Mouse (Mus musculus) Patski (cell line): ENCODE results near the gene Trpc7. TPM values are rescaled to one million over a fixed set of nuclear protein-coding genes. Genes with fewer than 3 reads are reported as not detected.

Experiments
- ATAC-seq: fragments of 100-300 bp; one replicate; pipeline ENCODE4 v1.8.0; 2021
- CTCF ChIA-PET: fragments of 350-600 bp; sonication (Branson Sonifier 250); formaldehyde crosslinking; loops from one replicate; lab custom pipeline; 2022; ENCODE audit warnings: inconsistent platforms; lab: Charles Lee
- POLR2A ChIA-PET: fragments of 350-600 bp; sonication (Branson Sonifier 250); formaldehyde crosslinking; loops from one replicate; lab custom pipeline; 2022; ENCODE audit warnings: antibody characterized with exemption, inconsistent platforms; lab: Charles Lee
- DNase-seq: peaks from one replicate; pipeline ENCODE4 v3.0.0-alpha.2; 2011; ENCODE audit warnings: low read depth, low spot score
- H3K27me3 ChIP-seq: fragments of 371-371 bp; one replicate; pipeline ENCODE4 v1.5.1; 2021
- CTCF ChIP-seq: fragments of 100-300 bp; IDR thresholded peaks from one replicate; pipeline ENCODE4 v1.5.1; 2021
- in situ Hi-C: fragments of 300-500 bp; cut with MboI; formaldehyde crosslinking; loops from 3 replicates; pipeline ENCODE4 v1.11.1; 2018; ENCODE audit warnings: low pct_unique_long_range_greater_than_20kb, mixed read lengths
- polyA plus RNA-seq: library from polyadenylated mRNA; unstranded; gene quantifications from one replicate; pipeline ENCODE4 v1.2.3, GENCODE M21; 2021

Trpc7 gene
- polyA plus RNA-seq, 1 experiment from 2014 or later: not detected

DNA sequence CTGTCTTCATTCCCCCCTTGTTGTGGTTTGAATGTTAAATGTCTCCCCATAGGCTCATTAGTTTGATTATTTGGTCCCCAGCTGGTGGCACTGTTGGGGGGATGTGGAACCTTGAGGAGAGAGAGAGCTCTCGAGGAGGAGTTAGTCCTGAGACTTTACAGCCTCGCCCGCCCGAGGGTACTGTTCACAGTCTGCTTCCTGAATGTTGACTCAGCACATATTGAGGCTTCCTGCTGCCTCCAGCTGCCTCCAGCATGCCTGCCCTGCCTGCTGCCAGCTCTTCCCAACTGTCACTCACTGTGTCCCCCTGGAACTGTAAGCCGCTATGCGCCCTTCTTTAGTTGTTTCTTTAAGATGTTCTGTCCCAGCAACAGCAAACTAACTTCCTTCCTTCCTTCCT is 31.2 kb downstream of the Trpc7 start:
- ATAC-seq: no peak
- CTCF ChIA-PET: no interaction called here
- H3K27me3 ChIP-seq: peaks cover 40% of the 10 kb centered on the region
- no peak for DNase-seq
- in situ Hi-C loops: no loop called here
- no peak for TF ChIP-seq CTCF
- POLR2A ChIA-PET: no interaction called here

DNA sequence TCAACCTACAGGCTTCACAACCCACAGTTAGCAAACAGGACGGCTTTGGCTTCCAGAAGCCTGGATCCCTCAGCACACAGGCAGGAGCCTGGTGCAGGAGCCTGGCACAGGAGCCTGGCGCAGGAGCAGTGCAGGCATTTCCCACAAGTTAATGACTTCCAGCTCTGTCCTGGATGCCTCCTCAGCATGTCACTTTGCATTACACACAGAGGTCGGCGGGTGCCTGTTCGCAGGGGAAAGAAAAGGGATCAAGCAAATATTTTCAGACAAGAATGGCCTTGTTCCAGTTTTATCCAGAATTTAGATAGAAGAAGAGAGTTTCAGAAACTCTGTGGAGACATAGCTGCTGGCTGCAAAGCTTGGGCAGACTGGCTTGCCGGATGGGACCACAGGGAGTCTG is 33.8 kb downstream of the Trpc7 start:
- ChIA-PET CTCF (no interaction called here), POLR2A (no interaction called here)
- TF ChIP-seq CTCF: no peak
- ATAC-seq (no peak), DNase-seq (no peak)
- peaks cover 38% of the 10 kb centered on the region for H3K27me3 ChIP-seq
- in situ Hi-C loops: no loop called here

DNA sequence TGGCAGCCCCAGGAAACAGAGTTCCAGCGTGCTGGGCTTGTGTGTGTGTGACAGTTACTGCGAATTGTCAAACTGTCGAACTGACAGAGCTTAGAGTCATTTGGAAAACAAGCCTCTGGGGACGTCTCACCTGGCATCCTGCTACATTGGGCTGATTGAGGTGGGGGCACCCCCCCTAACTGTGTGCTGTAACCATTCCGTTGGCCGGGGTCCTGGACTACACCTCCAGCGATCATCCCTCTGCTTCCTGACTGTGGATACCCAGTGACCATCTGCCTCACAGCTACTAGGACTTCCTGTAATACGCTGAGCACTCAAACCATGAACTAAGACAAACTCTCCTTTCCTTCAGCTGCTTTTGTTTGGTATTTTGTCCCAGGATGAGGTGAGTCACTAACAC is 41.3 kb downstream of the Trpc7 start:
- DNase-seq (no peak), ATAC-seq (no peak)
- TF ChIP-seq CTCF: no peak
- peaks cover 27% of the 10 kb centered on the region for H3K27me3 ChIP-seq
- in situ Hi-C loops: no loop called here
- ChIA-PET CTCF (no interaction called here), POLR2A (no interaction called here)

DNA sequence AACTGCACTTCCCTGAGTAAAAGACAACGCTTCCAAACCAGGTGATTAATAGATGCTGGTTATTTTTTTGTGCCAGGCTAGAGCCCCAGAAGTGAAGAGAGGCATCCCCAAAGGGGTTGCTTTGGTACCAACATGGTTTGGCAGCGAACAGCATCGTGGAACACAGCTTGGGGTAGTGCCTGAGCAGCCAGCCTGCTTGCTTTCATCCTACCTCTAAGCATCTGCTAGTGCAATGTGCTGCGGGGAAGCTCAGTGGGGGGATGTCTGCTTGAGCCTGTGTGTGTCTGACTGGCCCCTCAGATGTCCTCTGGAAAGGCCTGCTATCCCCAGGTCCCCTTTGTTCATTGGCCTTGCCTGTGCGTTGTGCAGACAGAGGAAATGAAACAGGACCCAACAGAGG is 42.4 kb downstream of the Trpc7 start:
- ChIA-PET POLR2A (no interaction called here), CTCF (no interaction called here)
- DNase-seq: no peak
- H3K27me3 ChIP-seq: peaks cover 27% of the 10 kb centered on the region
- in situ Hi-C loops: no loop called here
- no peak for ATAC-seq
- TF ChIP-seq CTCF: no peak

DNA sequence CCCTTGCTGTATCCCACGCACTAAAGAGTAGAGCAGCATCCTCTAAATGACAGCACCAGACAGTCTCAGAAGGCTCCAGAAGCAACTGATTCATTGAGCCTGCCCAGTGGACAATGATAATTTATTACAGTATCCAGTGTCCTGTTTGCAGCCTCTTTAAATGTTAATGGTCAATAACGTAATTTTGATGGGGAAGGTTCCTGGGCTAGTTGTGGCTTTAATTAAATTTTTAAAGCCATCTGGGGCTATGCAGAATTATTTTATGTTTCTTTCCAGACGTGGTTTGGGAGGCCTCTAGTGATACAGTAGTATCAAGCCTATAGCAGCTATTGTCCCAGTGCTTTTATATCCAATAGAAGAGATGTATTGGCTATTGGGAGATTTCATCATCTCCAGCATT is 49.9 kb downstream of the Trpc7 start:
- H3K27me3 ChIP-seq: peaks cover 30% of the 10 kb centered on the region
- POLR2A ChIA-PET: no interaction called here
- ATAC-seq (no peak), DNase-seq (no peak)
- no peak for TF ChIP-seq CTCF
- CTCF ChIA-PET: no interaction called here
- in situ Hi-C loops: no loop called here

DNA sequence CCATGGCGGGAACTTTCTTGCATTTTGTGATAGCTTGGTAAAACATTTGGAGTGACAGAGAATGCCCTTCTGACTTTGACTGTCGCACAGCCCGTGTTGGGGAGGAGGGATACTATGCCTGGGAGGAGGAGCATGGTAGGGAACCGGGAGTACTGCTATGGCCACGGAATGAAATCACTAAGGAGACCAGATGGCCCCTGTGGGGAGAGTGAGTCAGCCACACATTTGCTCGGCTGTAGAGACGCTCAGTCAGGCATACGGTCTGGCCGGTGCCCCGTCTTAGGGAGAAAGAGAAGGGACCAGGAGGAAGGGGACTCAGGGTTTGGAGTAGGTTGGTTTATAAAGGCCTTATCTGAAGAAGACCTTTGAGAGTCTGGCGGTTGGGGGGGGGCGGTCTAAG is 80.3 kb downstream of the Trpc7 start:
- no peak for DNase-seq
- peaks cover 2% of the 10 kb centered on the region for H3K27me3 ChIP-seq
- ATAC-seq: peak; percentile 67
- ChIA-PET POLR2A (no interaction called here), CTCF (interaction anchor here (2.6 kb wide), 1 partner anchor 444 kb away, joined by 7 read pairs; no protein-coding TSS in a partner anchor)
- in situ Hi-C loops: no loop called here
- no peak for TF ChIP-seq CTCF

DNA sequence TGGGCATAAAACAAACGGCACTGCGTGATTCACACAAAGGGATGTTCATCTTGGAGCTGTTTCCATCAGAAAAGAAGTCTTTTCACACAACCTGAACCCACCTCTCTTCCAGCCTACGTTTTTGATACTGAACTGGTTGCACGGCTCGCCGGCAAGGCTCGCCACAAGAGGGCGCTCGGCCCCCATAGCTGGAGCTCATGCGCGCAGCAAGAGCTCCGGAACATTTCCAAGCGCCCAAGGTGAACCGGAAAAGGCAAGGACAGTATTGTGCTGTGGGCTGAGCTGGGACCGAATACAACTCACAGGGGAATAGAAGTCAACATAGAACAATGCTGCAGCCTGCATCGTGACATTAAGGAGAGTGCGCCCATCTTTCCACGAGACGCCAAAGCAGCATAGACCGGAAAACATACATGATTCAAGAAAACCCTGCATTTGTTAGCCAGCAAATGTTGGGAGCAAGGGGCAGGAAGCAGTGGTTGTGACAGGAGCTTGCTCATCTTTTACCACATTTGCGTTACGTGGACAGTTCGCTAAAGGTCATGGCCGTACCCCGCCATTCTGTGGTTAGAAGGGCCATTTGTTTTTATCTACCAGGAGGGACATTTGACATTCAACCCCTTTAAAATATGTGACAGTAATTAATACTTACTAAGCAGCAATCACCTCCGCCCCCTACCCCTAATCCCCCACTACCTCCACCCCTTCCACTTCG is 88.9 kb downstream of the Trpc7 start:
- CTCF ChIA-PET: interaction anchor here (0.7 to 2.9 kb wide), 13 partner anchors 9 to 476 kb away, joined by 3 to 20 read pairs (median 4); no protein-coding TSS in a partner anchor
- DNase-seq (peak; percentile 13), ATAC-seq (peak; percentile 81)
- in situ Hi-C loops: no loop called here
- POLR2A ChIA-PET: interaction anchor here (1.2 kb wide), 1 partner anchor 9 kb away, joined by 3 read pairs; no protein-coding TSS in a partner anchor
- peaks cover 10% of the 10 kb centered on the region for H3K27me3 ChIP-seq
- peak; percentile 98 for TF ChIP-seq CTCF

DNA sequence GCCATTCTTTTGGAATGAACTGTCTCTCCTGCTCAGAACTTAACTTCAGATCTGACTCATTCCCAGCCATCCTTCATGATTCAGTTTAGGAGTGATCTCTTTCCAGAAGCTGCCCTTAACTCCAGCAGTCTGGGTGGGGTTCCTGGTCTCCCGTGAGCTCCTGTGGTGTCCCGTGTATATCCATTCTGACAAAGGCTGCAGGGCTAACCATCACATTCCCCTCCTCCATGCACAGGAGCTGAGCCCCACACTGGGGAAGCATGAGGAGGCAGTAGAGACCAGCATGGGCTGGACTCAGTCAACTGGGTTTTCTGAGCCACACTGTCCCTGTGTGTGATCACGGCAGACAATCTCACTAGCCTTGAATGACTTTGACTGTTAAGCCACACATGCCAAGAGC is 90.7 kb downstream of the Trpc7 start:
- in situ Hi-C loops: no loop called here
- peaks cover 4% of the 10 kb centered on the region for H3K27me3 ChIP-seq
- TF ChIP-seq CTCF: no peak
- CTCF ChIA-PET: interaction anchor here (1.3 to 2.9 kb wide), 5 partner anchors 12 to 478 kb away, joined by 3 to 20 read pairs (median 5); no protein-coding TSS in a partner anchor
- DNase-seq (no peak), ATAC-seq (no peak)
- POLR2A ChIA-PET: no interaction called here

DNA sequence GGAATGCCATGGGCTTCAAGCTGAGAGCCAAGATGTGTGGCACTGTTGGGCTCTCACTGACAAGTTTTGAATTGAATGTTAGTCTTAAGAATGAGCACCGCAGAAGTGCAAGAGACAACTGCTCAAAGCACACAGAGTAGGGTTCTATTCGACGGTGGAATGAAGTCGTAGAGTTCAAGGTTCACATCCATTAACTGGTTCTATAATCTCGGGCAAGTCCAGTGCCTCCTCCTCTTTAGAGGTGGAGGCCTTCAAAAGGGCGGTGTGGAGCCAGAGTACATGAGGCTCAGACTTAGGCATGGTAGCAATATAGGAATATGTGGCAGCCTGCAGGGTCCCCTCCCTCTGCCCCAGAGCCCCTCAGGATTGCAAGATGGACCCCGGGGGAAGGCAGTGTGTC is 98.3 kb downstream of the Trpc7 start:
- CTCF ChIA-PET: interaction anchor here (1.2 kb wide), 1 partner anchor 9 kb away, joined by 3 read pairs; no protein-coding TSS in a partner anchor
- in situ Hi-C loops: no loop called here
- no peak for TF ChIP-seq CTCF

DNA sequence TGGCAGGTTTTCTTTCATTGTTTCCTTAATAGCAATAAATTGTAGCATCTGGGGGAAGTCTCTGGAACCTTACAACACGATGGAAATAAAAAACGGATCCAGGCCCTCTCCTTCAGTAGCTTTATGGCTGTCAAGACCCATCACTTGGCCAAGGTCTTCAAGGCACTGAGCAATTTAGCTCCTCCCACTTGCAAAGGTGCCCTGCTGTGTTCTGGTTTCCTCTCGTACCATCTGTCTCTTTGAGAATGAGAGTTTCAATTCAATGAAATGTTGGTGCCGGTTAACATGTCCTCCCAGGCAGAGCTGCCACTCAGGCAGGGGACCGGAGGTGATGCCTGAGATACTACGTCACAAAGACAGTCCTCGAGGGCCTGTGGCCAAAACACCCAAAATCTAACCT is 100.3 kb downstream of the Trpc7 start:
- ATAC-seq (no peak), DNase-seq (no peak)
- POLR2A ChIA-PET: no interaction called here
- in situ Hi-C loops: no loop called here
- no peak for TF ChIP-seq CTCF
- H3K27me3 ChIP-seq: no peaks in the 10 kb centered on the region
- CTCF ChIA-PET: no interaction called here

More for the DNA sequence above, 98.3 kb downstream of the Trpc7 start:
- ATAC-seq: no peak
- H3K27me3 ChIP-seq: no peaks in the 10 kb centered on the region
- POLR2A ChIA-PET: no interaction called here
- DNase-seq: no peak

DNA sequence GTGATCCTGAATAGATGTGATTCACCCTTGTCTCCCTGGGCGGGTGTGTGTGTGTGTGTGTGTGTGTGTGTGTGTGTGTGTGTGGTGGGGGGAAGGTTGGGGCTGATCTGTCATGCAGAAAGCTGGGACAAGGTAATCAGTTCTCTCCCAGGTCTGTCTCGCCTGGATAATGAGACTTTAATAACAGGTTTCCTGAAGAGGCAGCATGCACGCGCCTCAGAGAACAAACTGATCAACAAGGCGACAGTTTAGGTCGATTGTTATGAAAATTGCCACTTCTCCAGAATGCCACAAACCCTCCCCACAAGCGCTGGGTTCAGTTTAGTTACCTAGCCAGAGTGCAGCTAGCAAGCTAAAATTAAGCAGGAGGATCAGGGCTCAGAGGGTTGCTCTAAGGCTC is 101.4 kb downstream of the Trpc7 start:
- in situ Hi-C loops: no loop called here
- no peaks in the 10 kb centered on the region for H3K27me3 ChIP-seq
- no peak for TF ChIP-seq CTCF
- DNase-seq (no peak), ATAC-seq (no peak)
- CTCF ChIA-PET: interaction anchor here (3.3 kb wide), 1 partner anchor 12 kb away, joined by 13 read pairs; no protein-coding TSS in a partner anchor
- POLR2A ChIA-PET: no interaction called here
